Mouse (Mus musculus) G1E (cell line): Measurements from ENCODE around the gene Abca6.

ENCODE experiments used
- CTCF ChIP-seq: IDR thresholded peaks from 2 replicates; pipeline ENCODE4 v1.5.1; 2012; ENCODE audit warnings: low read depth, low read length, inconsistent platforms, mixed read lengths
- TAL1 ChIP-seq: conservative IDR thresholded peaks from 2 replicates; pipeline ENCODE4 v1.6.1; 2012; ENCODE audit warnings: low read depth, low read length, inconsistent platforms, mixed read lengths

- TF ChIP-seq CTCF = no peak
- TF ChIP-seq TAL1 = no peak
Measured at GRCm38 (mm10) chr11:110251534-110251933, at the start of gene Abca6.
